Mouse (Mus musculus) kidney, postnatal 0 days (tissue): ENCODE data around the gene Fgfr2. TPM values are rescaled to one million over a fixed set of nuclear protein-coding genes. Genes with fewer than 3 reads are reported as not detected.

ENCODE experiments used
- ATAC-seq: fragments of 200-750 bp; cut with Nextera tagmentation; replicated peaks from 2 replicates; pipeline ENCODE4 v1.8.0; 2017; ENCODE audit warnings: low read depth, moderate number of reproducible peaks, moderate TSS enrichment, moderate library complexity; ENCODE audit not compliant: low FRiP score
- DNase-seq: peaks from one replicate; pipeline ENCODE4 v3.0.0-alpha.2; 2016; ENCODE audit warnings: low spot score
- H3K27ac ChIP-seq: fragments of 300-500 bp; sonication (generic); 2 replicates; pipeline ENCODE4 v1.5.1; 2014; ENCODE audit warnings: mild to moderate bottlenecking
- H3K27me3 ChIP-seq: fragments of 300-500 bp; sonication (generic); 2 replicates; pipeline ENCODE4 v1.6.1; 2014; ENCODE audit warnings: low read length, mixed read lengths; ENCODE audit not compliant: insufficient read depth
- H3K36me3 ChIP-seq: fragments of 300-500 bp; sonication (generic); 2 replicates; pipeline ENCODE4 v1.6.1; 2014; ENCODE audit warnings: low read length, mixed read lengths; ENCODE audit not compliant: insufficient read depth
- H3K4me1 ChIP-seq: fragments of 300-500 bp; sonication (generic); replicated peaks from 2 replicates; pipeline ENCODE4 v1.6.1; 2014; ENCODE audit warnings: antibody characterized with exemption, low read length, mixed read lengths; ENCODE audit not compliant: insufficient read depth
- H3K4me2 ChIP-seq: fragments of 300-500 bp; sonication (generic); 2 replicates; pipeline ENCODE4 v1.6.1; 2014; ENCODE audit warnings: mild to moderate bottlenecking, low read length, moderate library complexity, mixed read lengths
- H3K4me3 ChIP-seq: fragments of 300-500 bp; sonication (generic); replicated peaks from 2 replicates; pipeline ENCODE4 v1.5.1; 2014; ENCODE audit warnings: low read depth, low read length
- H3K9ac ChIP-seq: fragments of 300-500 bp; sonication (generic); 2 replicates; pipeline ENCODE4 v1.6.1; 2014; ENCODE audit warnings: low read depth, low read length
- H3K9me3 ChIP-seq: fragments of 300-500 bp; sonication (generic); replicated peaks from 2 replicates; pipeline ENCODE4 v1.6.1; 2016; ENCODE audit warnings: low read length, inconsistent platforms, mixed read lengths
- CTCF ChIP-seq: IDR thresholded peaks from 2 replicates; pipeline ENCODE4 v1.5.1; 2016; ENCODE audit warnings: antibody characterized with exemption, low read depth, mild to moderate bottlenecking, moderate library complexity
- WGBS: fragments of 180-500 bp; shearing (Covaris S2); extraction: QIAGEN DNeasy Blood & Tissue Kit; methylation state at CpG from one replicate; pipeline ENCODE4 v1.1.7; 2014; 5-methylcytosine and 5-hydroxymethylcytosine counted together
- polyA plus RNA-seq: library from polyadenylated mRNA; unstranded; fragments of >200 nt; fragmentation: Nextera tagmentation; extraction: Ambion mirVana; gene quantifications from 2 replicates; pipeline ENCODE4 v1.2.1, GENCODE M21; 2015

Fgfr2 gene
- polyA plus RNA-seq, 1 experiment from 2014 or later, result 79.8 TPM

DNA sequence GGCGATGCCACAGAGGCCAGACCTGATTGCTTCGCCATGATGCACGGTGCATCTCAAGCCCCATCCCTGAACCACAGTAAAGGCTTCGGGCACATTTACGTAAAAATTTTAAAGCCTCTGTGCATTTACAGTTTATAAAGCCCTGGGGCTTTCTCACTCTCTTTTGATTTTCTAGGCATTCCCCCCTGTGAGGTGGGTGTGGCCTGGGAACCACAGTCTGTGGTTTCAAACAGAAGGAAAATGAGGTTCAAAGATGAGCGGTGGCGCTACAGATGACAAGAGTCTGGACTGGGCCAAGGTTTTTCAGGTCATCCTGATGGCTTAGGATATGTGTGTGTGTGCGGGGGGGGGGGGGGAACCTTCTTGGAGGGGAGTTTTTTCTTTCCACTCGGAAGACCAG lies 523.1 kb downstream of the Fgfr2 start:
- DNase-seq, result no peak
- Histone ChIP-seq H3K27me3 (peaks cover 72% of the 10 kb centered on the region), H3K9ac (no peak overlapping the region), H3K36me3 (no peaks in the 10 kb centered on the region), H3K4me2 (peak overlapping the region; percentile 61), H3K4me3 (peak overlapping the region; percentile 32), H3K27ac (no peak overlapping the region), H3K9me3 (no peaks in the 10 kb centered on the region), H3K4me1 (peaks cover 12% of the 10 kb centered on the region; the same call in 1 of the 2 replicates)
- TF ChIP-seq CTCF, result no peak
- ATAC-seq, result no peak
- 2% methylated on average over 8 of the region's 9 CpGs for WGBS

DNA sequence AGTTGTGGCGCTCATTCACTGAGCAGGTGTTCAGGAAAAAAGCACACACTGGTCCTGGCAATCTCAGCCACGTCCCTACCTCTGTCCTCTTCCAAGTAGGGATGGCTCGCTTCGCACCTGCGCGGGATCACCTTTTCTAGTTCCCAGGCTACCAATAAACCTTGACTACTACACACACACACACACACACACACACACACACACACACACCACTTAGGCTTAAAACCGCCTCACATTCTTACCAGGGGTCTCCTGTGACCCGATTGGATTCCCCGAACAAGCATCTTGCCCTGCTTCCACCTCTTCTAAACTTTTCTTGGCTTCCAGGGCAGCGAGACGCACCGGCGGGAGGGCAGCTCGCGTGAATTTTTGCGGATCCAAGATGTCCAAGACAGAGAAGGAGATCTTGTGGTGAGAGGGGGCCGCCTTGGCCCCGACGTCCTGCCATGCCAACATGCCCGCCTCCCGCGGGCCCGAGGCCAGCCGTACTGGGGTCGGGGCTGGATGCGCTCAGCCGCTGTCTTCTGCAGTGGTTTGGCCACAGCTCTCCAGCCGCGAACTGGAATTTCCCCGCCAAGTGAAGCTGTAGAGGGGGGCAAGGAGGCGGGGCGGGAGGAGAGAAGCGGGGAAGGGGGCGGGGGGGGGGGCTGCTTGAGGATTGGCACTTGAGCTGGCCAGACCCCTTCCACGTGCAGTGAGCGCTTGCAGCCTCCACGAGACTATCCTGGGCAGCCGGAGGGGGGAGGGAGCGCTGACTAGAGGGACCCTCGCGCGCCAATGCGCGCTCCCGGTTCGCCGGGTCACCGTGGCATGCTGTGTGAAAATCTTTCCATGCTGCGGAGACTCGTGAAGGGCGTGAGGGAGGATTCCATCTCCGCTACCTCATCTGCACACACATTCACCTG lies 523.8 kb downstream of the Fgfr2 start, which contains the start of gene Nkx1-2:
Nkx1-2 (minus strand) TSS at position 567 of the 905 bp plus-strand sequence.
- Histone ChIP-seq H3K27me3 (peaks cover 70% of the 10 kb centered on the region), H3K27ac (no peak within 1 kb of the TSS), H3K9me3 (no peaks in the 10 kb centered on the region), H3K36me3 (no peaks in the 10 kb centered on the region), H3K4me1 (peaks cover 12% of the 10 kb centered on the region; the same call in 1 of the 2 replicates), H3K9ac (0 out of 2 replicates have a peak within 1 kb of the TSS, but pooled peaks have one; percentile 4), H3K4me2 (peak within 1 kb of the TSS; percentile 61), H3K4me3 (peak within 1 kb of the TSS; percentile 32)
- WGBS, result under 1% methylated on average over 48 of the region's 52 CpGs
- DNase-seq (no peak), ATAC-seq (no peak)
- no peak for TF ChIP-seq CTCF

DNA sequence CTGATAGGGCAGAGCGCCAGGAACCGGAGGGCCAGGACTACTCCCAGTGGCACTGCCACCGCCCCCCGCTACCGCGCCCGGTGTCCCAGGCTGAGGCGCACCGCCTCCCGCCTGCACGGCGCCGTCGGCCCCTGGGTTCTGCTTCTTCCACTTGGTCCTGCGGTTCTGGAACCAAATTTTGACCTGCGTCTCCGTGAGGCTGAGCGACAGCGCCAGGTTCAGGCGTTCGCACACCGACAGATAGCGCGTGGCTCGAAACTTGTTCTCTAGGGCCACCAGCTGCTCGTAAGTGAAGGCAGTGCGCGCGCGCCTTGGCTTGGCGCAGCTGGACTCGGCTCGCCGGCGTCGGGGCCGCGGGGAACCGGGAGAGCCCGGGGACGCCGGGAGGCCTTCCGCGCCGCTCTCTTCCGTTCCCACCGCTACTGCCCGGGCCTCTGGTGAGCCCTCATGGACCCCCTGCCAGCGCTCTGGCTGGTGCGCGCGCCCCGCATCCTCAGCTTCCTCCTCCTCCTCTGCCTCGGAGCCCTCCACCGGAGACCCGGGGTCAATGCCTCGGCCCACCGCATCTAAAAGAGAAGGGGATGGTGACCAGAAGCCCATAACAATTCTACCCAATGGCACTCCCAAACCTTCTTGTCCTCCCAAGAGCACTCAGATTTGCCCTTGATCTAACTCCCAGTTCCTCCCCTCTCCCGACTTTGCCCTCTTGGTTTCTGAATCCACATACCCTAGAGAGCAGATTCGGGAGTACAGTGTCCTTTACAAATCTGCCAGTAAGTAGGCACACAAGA lies 525.7 kb downstream of the Fgfr2 start:
- no peak overlapping the region; the same call in 1 of the 2 replicates for H3K9ac ChIP-seq

DNA sequence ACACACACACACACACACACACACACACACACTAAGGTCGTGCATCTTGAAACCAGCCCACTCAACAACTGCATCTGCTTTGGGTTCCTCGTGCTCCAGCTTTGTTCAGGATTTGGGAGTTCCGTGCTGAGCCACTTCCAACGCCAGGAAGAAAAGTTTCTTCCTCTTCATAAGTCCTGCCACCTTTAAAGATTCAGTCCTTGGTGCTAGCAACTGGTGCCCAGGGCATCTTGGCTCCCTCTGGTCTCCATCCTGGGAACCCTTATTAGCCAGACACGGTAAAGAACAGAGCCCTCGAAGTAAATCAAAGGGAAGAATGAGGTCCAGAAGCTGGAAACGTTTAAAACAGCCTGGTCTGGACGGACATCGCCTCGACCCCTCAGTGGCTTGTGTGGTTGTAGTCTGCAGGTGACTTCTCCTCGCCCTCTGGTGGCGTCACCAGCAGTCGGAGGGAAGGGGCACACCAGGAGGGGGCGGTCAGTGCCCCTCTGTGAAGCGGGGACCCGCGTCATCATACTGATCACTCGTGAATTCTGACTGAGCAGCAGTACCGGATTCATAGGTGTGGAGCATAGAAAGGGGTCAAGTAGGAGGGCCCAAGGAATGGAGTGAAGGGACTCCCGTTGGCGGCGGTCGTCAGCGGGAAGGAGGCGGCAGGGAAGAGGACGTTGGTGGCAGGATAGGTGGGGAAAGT lies 526.4 kb downstream of the Fgfr2 start:
- Histone ChIP-seq H3K27ac (no peak overlapping the region), H3K27me3 (peaks cover 59% of the 10 kb centered on the region), H3K9me3 (no peaks in the 10 kb centered on the region), H3K36me3 (no peaks in the 10 kb centered on the region), H3K9ac (no peak overlapping the region), H3K4me3 (peak overlapping the region; percentile 46), H3K4me2 (peak overlapping the region; percentile 79), H3K4me1 (peaks cover 12% of the 10 kb centered on the region; the same call in 1 of the 2 replicates)
- 11% methylated on average over 26 of the region's 26 CpGs for WGBS
- ATAC-seq (no peak), DNase-seq (no peak)
- peak; percentile 26; the same call in 1 of the 2 replicates for TF ChIP-seq CTCF

More for the DNA sequence above, 525.7 kb downstream of the Fgfr2 start:
- H3K27me3 ChIP-seq, result peaks cover 65% of the 10 kb centered on the region
- peak overlapping the region; percentile 79 for H3K4me2 ChIP-seq
- no peaks in the 10 kb centered on the region for H3K36me3 ChIP-seq
- no peak for TF ChIP-seq CTCF
- H3K4me3 ChIP-seq, result peak overlapping the region; percentile 46
- no peak overlapping the region for H3K27ac ChIP-seq
- ATAC-seq, result no peak
- peak; percentile 13 for DNase-seq
- no peaks in the 10 kb centered on the region for H3K9me3 ChIP-seq
- peaks cover 12% of the 10 kb centered on the region; the same call in 1 of the 2 replicates for H3K4me1 ChIP-seq
- WGBS, result under 1% methylated on average over 57 of the region's 60 CpGs

DNA sequence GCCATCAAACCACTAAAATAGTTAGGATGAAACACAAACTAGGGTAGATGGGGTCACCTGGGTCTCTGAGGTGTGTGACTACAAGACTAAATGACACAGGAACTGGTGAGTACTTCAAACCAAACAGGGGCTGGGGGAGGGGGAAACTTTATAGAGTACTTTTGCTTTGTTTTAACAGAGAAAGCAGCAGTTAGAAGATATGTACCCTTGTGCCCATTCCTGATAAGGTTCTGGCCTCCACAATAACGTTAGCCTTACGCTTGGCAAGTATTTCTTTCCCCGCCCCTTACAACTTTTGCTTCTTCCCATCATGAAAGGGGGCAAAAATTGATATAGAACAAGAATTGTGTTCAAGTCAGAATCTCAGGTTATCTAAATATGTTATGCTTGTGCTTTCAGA lies 527.4 kb downstream of the Fgfr2 start:
- H3K9me3 ChIP-seq, result no peaks in the 10 kb centered on the region
- no peak overlapping the region for H3K27ac ChIP-seq
- no peaks in the 10 kb centered on the region for H3K36me3 ChIP-seq
- no peak for TF ChIP-seq CTCF
- H3K4me3 ChIP-seq, result no peak overlapping the region
- DNase-seq (no peak), ATAC-seq (no peak)
- peaks cover 51% of the 10 kb centered on the region for H3K27me3 ChIP-seq
- no peak overlapping the region for H3K9ac ChIP-seq
- H3K4me2 ChIP-seq, result no peak overlapping the region
- H3K4me1 ChIP-seq, result peaks cover 12% of the 10 kb centered on the region; the same call in 1 of the 2 replicates
- WGBS, result 87% methylated on average over 3 of the region's 3 CpGs
